Mouse (Mus musculus) hindbrain, embryonic 12.5 days (tissue): ENCODE data around the gene Gm39115. TPM values are rescaled to one million over a fixed set of nuclear protein-coding genes. Genes with fewer than 3 reads are reported as not detected.

Experiments used
- ATAC-seq: fragments of 200-750 bp; cut with Nextera tagmentation; 2 replicates; pipeline ENCODE4 v1.8.0; 2017; ENCODE audit warnings: moderate TSS enrichment; ENCODE audit not compliant: low FRiP score
- H3K27ac ChIP-seq: fragments of 300-500 bp; sonication (generic); 2 replicates; pipeline ENCODE4 v1.5.1; 2016; ENCODE audit warnings: mild to moderate bottlenecking
- H3K27me3 ChIP-seq: fragments of 300-500 bp; sonication (generic); 2 replicates; pipeline ENCODE4 v1.6.1; 2016; ENCODE audit warnings: mild to moderate bottlenecking
- H3K36me3 ChIP-seq: fragments of 300-500 bp; sonication (generic); 2 replicates; pipeline ENCODE4 v1.6.1; 2016; ENCODE audit warnings: mild to moderate bottlenecking
- H3K4me1 ChIP-seq: fragments of 300-500 bp; sonication (generic); 2 replicates; pipeline ENCODE4 v1.6.1; 2016
- H3K4me2 ChIP-seq: fragments of 300-500 bp; sonication (generic); replicated peaks from 2 replicates; pipeline ENCODE4 v1.6.1; 2016; ENCODE audit warnings: mild to moderate bottlenecking
- H3K4me3 ChIP-seq: fragments of 300-500 bp; sonication (generic); 2 replicates; pipeline ENCODE4 v1.5.1; 2016; ENCODE audit warnings: mild to moderate bottlenecking
- H3K9ac ChIP-seq: fragments of 300-500 bp; sonication (generic); 2 replicates; pipeline ENCODE4 v1.6.1; 2016; ENCODE audit warnings: mild to moderate bottlenecking, moderate library complexity
- H3K9me3 ChIP-seq: fragments of 300-500 bp; sonication (generic); replicated peaks from 2 replicates; pipeline ENCODE4 v1.6.1; 2016; ENCODE audit warnings: mild to moderate bottlenecking
- WGBS: fragments of 180-500 bp; shearing (Covaris S2); methylation state at CpG from one replicate; pipeline ENCODE4 v1.1.7; 2016; 5-methylcytosine and 5-hydroxymethylcytosine counted together
- polyA plus RNA-seq: library from polyadenylated mRNA; unstranded; fragments of >200 nt; fragmentation: Nextera tagmentation; extraction: Ambion mirVana; gene quantifications from 2 replicates; pipeline ENCODE4 v1.2.1, GENCODE M21; 2016

Gene Gm39115
- polyA plus RNA-seq, 1 experiment from 2014 or later, result not detected

GRCm38 (mm10) chr7:142094301-142095143 lies 41.3 kb downstream of the Gm39115 start:
- Histone ChIP-seq H3K27me3 (peaks cover 37% of the 10 kb centered on the region), H3K4me1 (peaks cover 59% of the 10 kb centered on the region)

GRCm38 (mm10) chr7:142093696-142094240 lies 42.1 kb downstream of the Gm39115 start:
- Histone ChIP-seq H3K27ac (peak overlapping the region; percentile 92), H3K4me2 (peak overlapping the region; percentile 84), H3K9me3 (no peaks in the 10 kb centered on the region), H3K4me1 (peaks cover 66% of the 10 kb centered on the region), H3K4me3 (peak overlapping the region; percentile 86), H3K36me3 (no peaks in the 10 kb centered on the region), H3K27me3 (peaks cover 37% of the 10 kb centered on the region), H3K9ac (peak overlapping the region; percentile 92)
- 21% methylated on average over 6 of the region's 6 CpGs for WGBS
- no peak for ATAC-seq

More at GRCm38 (mm10) chr7:142094301-142095143, 41.3 kb downstream of the Gm39115 start:
- H3K9me3 ChIP-seq, result no peaks in the 10 kb centered on the region
- peak overlapping the region; percentile 92 for H3K9ac ChIP-seq
- H3K4me2 ChIP-seq, result peak overlapping the region; percentile 84
- no peaks in the 10 kb centered on the region for H3K36me3 ChIP-seq
- H3K4me3 ChIP-seq, result peak overlapping the region; percentile 86
- ATAC-seq, result peak; percentile 46
- under 1% methylated on average over 46 of the region's 89 CpGs for WGBS
- H3K27ac ChIP-seq, result peak overlapping the region; percentile 92

- Histone ChIP-seq H3K9ac (peak overlapping the region; percentile 92), H3K27ac (peak overlapping the region; percentile 78), H3K4me1 (peaks cover 74% of the 10 kb centered on the region), H3K36me3 (no peaks in the 10 kb centered on the region), H3K4me2 (peak overlapping the region; percentile 84), H3K27me3 (peaks cover 37% of the 10 kb centered on the region), H3K9me3 (no peaks in the 10 kb centered on the region), H3K4me3 (peak overlapping the region; percentile 86)
- WGBS, result 38% methylated on average over 1 of the region's 1 CpGs
- ATAC-seq, result no peak
Observed at GRCm38 (mm10) chr7:142092991-142093390, 42.8 kb downstream of the Gm39115 start.

- Histone ChIP-seq H3K27ac (peak overlapping the region; percentile 78), H3K27me3 (peaks cover 31% of the 10 kb centered on the region), H3K4me2 (peak overlapping the region; percentile 84), H3K36me3 (0 out of 2 replicates have a peak, but pooled peaks cover 2% of the 10 kb centered on the region), H3K4me3 (peak overlapping the region; percentile 86), H3K4me1 (peaks cover 74% of the 10 kb centered on the region), H3K9ac (peak overlapping the region; percentile 92), H3K9me3 (no peaks in the 10 kb centered on the region)
- ATAC-seq, result no peak
- 4% methylated on average over 4 of the region's 4 CpGs for WGBS
Observed at GRCm38 (mm10) chr7:142091848-142092247, 44.0 kb downstream of the Gm39115 start.

GRCm38 (mm10) chr7:142089648-142090447 lies 46.0 kb downstream of the Gm39115 start:
- peaks cover 21% of the 10 kb centered on the region for H3K27me3 ChIP-seq
- H3K4me1 ChIP-seq, result peaks cover 65% of the 10 kb centered on the region
- H3K9ac ChIP-seq, result peak overlapping the region; percentile 20; the same call in 1 of the 2 replicates
- H3K27ac ChIP-seq, result peak overlapping the region; percentile 81
- H3K4me2 ChIP-seq, result peak overlapping the region; percentile 9
- no peak overlapping the region for H3K4me3 ChIP-seq
- no peak for ATAC-seq
- H3K9me3 ChIP-seq, result no peaks in the 10 kb centered on the region
- WGBS, result 51% methylated on average over 17 of the region's 17 CpGs
- peaks cover 14% of the 10 kb centered on the region for H3K36me3 ChIP-seq

GRCm38 (mm10) chr7:142088886-142089285 lies 46.9 kb downstream of the Gm39115 start:
- Histone ChIP-seq H3K9me3 (no peaks in the 10 kb centered on the region), H3K27me3 (peaks cover 23% of the 10 kb centered on the region), H3K4me2 (peak overlapping the region; percentile 9), H3K9ac (peak overlapping the region; percentile 39; the same call in 1 of the 2 replicates), H3K36me3 (peaks cover 21% of the 10 kb centered on the region), H3K4me1 (peaks cover 65% of the 10 kb centered on the region), H3K4me3 (no peak overlapping the region), H3K27ac (peak overlapping the region; percentile 81)
- 2% methylated on average over 5 of the region's 5 CpGs for WGBS
- ATAC-seq, result peak; percentile 81

GRCm38 (mm10) chr7:142087069-142087652 lies 48.7 kb downstream of the Gm39115 start:
- Histone ChIP-seq H3K27ac (no peak overlapping the region), H3K27me3 (peaks cover 30% of the 10 kb centered on the region), H3K9me3 (no peaks in the 10 kb centered on the region), H3K36me3 (peaks cover 35% of the 10 kb centered on the region), H3K4me1 (peaks cover 56% of the 10 kb centered on the region), H3K4me3 (no peak overlapping the region), H3K4me2 (no peak overlapping the region), H3K9ac (0 out of 2 replicates have a peak overlapping the region, but pooled peaks have one; percentile 23)
- no peak for ATAC-seq
- 82% methylated on average over 1 of the region's 1 CpGs for WGBS

- Histone ChIP-seq H3K9me3 (no peaks in the 10 kb centered on the region), H3K27me3 (peaks cover 38% of the 10 kb centered on the region), H3K4me2 (no peak overlapping the region), H3K36me3 (peaks cover 36% of the 10 kb centered on the region), H3K4me1 (peaks cover 53% of the 10 kb centered on the region), H3K27ac (no peak overlapping the region), H3K9ac (no peak overlapping the region), H3K4me3 (no peak overlapping the region)
- 85% methylated on average over 4 of the region's 4 CpGs for WGBS
- no peak for ATAC-seq
Observed at GRCm38 (mm10) chr7:142086159-142086905, 49.5 kb downstream of the Gm39115 start.

Other genes with a start within 250 kb of the Gm39115 start
- 65.1 and 67.3 TPM in 2 replicates for gene Tollip, start 217.5 kb downstream of the Gm39115 start, polyA plus RNA-seq
- 15.9 and 18.6 TPM in 2 replicates for gene Brsk2, start 186.3 kb downstream of the Gm39115 start, polyA plus RNA-seq
- gene Mob2, start 75.0 kb downstream of the Gm39115 start, polyA plus RNA-seq, result 48.0 and 48.8 TPM in 2 replicates
- 49.1 and 53.8 TPM in 2 replicates for gene Dusp8, start 40.2 kb downstream of the Gm39115 start, polyA plus RNA-seq
- not detected in 2 replicates for gene Gm45618, start 15.3 kb downstream of the Gm39115 start, polyA plus RNA-seq
- gene Gm45337, start 8.6 kb upstream of the Gm39115 start, polyA plus RNA-seq, result not detected in 2 replicates
- gene Gm29735, start 21.1 kb upstream of the Gm39115 start, polyA plus RNA-seq, result not detected in 2 replicates
- not detected in 2 replicates for gene Gm4553, start 29.7 kb upstream of the Gm39115 start, polyA plus RNA-seq
- gene Krtap5-2, start 40.0 kb upstream of the Gm39115 start, polyA plus RNA-seq, result not detected in 2 replicates
- gene Gm10153, start 54.4 kb upstream of the Gm39115 start, polyA plus RNA-seq, result not detected in 2 replicates
- not detected in 2 replicates for gene Krtap5-3, start 65.3 kb upstream of the Gm39115 start, polyA plus RNA-seq
- not detected in 2 replicates for gene Gm7579, start 75.8 kb upstream of the Gm39115 start, polyA plus RNA-seq
- gene Krtap5-5, start 93.9 kb upstream of the Gm39115 start, polyA plus RNA-seq, result not detected in 2 replicates
- gene Gm40460, start 105.0 kb upstream of the Gm39115 start, polyA plus RNA-seq, result not detected in 2 replicates
- gene Gm2431, start 122.3 kb upstream of the Gm39115 start, polyA plus RNA-seq, result not detected in 2 replicates
- gene Gm4559, start 138.3 kb upstream of the Gm39115 start, polyA plus RNA-seq, result not detected in 2 replicates
- gene Krtap5-1, start 161.1 kb upstream of the Gm39115 start, polyA plus RNA-seq, result not detected in 2 replicates
- not detected in 2 replicates for gene Krtap5-4, start 167.5 kb upstream of the Gm39115 start, polyA plus RNA-seq
- gene Ifitm10, start 237.7 kb upstream of the Gm39115 start, polyA plus RNA-seq, result 0.82 and 1.3 TPM in 2 replicates
- gene Gm49369, start 246.6 kb upstream of the Gm39115 start, polyA plus RNA-seq, result not detected in 2 replicates